Mouse (Mus musculus) gonadal fat pad, adult 2 months (tissue): ENCODE results near the gene Unc5a. TPM values are rescaled to one million over a fixed set of nuclear protein-coding genes. Genes with fewer than 3 reads are reported as not detected.

Experiments used
- DNase-seq: peaks from one replicate; pipeline ENCODE4 v3.0.0-alpha.2; 2012; ENCODE audit warnings: low read depth
- polyA plus RNA-seq: library from polyadenylated mRNA; depleted of rRNA; stranded (reverse); fragments of >200 nt; gene quantifications from 2 replicates; pipeline ENCODE4 v1.2.3, GENCODE M21; 2012

The Unc5a gene
- polyA plus RNA-seq, 1 experiment: 9.2 TPM

DNA sequence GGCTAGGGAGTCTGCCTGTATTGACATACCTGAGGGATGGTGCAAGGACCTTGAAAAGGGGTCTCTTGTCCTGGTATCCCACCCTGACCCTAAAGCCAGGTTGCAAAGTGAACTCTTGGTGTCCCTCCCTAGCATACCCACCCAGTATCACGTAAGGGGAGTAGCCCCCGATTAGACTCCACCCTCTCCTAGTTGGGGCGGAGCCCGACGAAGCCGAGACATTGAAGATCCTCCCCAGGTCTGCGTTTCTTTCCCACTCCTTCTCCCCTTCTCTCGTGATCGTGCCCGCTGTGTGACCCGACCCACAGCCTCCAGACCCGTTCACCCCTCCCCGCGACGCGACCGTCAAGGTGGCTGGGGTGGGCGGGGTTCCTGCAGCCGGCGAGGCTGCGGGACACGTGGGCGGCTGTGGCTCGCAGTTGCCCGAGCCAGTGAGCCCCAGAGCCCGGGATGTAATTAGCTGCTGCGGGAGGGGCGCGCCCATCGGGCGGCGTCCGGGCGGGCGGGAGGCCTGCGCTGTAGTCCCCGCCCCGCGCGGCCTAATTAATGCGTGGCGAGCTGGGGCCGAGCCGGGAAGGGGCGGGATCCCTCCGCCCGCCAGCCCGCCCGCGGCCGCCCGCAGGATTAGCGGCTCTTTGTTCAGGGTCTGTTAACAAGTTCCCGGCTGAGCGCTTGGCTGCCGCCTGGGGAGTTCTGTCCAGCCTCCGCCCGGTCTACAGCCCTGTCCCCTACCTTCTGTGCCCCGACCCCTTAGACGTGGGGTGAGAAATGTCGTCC lies 6.7 kb downstream of the Unc5a start:
- DNase-seq: no peak

GRCm38 (mm10) chr13:54957281-54957680 lies 8.1 kb downstream of the Unc5a start:
- DNase-seq: no peak

- no peak for DNase-seq
Observed at GRCm38 (mm10) chr13:54959059-54959701, 10.0 kb downstream of the Unc5a start.

- DNase-seq: no peak
Observed at GRCm38 (mm10) chr13:54959842-54960241, 10.6 kb downstream of the Unc5a start.

DNA sequence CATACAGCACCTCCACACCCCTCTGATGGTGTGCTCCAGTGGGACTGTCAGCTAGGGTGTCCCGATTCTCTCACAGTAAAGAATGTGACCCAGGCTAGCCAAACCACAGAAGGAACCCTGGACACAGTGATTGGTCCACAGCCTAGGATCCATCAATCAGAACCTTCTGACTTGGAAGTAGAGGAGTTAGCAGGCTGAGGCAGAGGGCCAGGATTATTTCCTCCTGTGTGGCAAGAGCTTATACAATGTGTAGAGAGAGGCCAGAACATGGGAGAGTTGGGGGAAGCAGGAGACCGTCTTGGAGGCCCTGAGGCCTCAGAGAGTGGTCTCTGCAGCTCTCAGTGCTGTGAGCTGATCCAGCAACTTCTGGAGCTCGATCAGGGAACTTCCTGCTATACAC lies 11.3 kb downstream of the Unc5a start:
- no peak for DNase-seq

GRCm38 (mm10) chr13:54965256-54965655 lies 16.0 kb downstream of the Unc5a start:
- DNase-seq: no peak

GRCm38 (mm10) chr13:54967501-54967900 lies 18.3 kb downstream of the Unc5a start:
- no peak for DNase-seq

DNA sequence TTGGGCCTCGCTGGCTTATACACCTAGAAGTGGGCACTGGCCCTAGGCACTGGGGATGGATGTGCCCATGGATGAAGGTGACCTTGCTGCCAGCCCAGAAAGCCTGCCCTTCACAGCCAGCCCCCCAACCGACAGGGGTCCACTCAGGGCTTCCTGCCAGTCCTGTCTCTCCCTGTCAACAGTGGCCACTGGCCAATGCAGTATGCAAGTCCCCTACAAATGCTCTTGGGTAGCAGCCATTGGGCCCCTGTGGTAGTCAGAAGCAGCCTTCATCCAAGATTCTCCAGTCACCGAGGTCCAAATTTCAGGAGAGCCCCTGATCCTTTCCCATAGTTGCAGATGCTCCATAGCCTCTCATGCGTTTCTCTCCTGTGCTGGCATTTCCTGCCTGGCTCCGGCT lies 19.4 kb downstream of the Unc5a start:
- DNase-seq: no peak

DNA sequence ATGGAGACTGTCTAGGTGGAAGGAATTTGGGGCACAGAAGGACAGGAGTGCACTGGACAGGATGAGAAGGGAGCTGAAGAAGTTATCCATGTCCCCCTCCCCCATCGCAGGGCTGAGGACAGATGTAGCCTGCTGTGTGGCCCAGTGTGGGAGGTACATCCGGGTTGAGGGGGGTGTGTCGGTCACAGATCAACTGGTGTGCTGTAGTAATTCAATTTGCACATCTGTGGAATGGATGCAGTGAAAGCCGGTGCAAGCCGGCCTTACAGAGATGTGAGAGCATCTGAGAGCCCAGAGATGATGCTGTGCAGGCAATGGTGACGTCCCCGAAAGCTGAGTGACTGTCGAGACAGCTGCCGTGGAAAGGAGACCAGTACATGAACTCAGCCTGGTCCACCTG lies 20.3 kb downstream of the Unc5a start:
- DNase-seq: no peak

DNA sequence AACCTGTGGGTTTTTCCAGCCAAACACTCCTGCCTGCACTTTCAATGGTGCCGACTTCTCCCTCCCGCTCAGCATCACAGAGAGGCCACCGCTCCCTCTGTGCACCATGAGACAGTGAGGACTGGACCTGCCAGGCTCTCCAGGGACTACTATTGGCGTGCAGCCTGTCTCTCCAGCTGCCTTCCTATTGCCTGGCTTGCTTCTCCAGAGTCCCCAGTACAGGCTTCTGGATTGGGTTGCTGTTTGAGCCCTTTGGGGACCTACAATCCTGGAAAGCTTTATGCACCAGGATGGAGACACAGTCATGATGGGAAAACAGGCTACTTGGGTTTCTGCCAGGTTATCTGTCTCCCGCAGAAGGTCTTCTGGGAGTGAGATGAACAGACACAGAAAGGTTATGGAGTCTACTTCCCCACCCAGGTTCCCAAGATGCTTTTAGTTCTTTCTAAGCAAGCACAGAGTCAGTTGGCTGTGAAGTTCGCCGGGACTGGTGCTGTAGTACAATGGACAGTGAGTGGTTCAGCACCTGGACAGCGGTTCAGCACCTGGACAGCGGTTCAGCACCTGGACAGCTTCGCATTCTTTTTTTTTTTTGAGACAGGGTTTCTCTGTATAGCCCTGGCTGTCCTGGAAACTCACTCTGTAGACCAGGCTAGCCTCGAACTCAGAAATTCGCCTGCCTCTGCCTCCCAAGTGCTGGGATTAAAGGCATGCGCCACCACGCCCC lies 21.5 kb downstream of the Unc5a start:
- no peak for DNase-seq

- DNase-seq: no peak
Observed at GRCm38 (mm10) chr13:54975546-54975945, 26.3 kb downstream of the Unc5a start.

DNA sequence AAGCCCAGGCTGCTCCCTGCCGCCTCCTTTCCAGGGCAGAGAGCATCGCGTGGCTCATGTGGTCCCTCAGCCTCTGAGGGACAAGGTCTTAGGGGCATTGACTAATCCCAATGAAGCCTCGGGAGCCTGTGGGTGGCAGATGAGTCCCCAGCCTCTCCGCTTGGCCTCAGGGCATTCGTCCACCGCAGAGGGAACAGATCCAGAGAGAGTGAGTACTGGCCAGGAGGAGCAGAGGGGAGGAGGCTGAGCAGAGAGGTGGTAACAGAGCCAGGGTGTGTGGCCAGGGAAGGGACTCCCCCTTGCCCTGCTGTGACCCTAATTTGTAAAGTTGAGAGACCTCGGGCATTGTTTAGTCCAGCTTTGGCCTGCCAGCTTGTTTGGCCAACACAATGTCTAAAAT lies 29.6 kb downstream of the Unc5a start:
- no peak for DNase-seq

- DNase-seq: no peak
Observed at GRCm38 (mm10) chr13:54980957-54981356, 31.7 kb downstream of the Unc5a start.

- no peak for DNase-seq
Observed at GRCm38 (mm10) chr13:54983001-54983400, 33.8 kb downstream of the Unc5a start.

DNA sequence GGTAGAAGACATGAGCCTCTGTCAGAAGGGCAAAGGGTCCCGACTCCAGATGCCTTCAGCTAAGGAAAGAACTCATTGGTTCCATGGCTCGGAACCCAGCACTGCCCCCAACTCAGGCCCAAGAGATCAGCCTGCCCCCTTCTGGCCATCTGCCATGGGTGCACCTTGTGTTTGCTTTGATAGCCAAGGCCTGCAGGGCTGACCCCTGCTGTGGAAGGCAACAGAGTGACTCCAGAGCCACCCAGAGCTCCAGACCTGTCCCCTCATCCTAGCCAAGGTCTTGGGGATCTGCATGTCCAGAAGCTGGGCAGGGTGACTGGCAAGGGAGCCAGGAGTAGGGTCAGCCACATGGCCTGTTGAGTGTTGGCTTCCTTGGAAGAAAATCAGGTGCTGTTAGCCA lies 34.4 kb downstream of the Unc5a start:
- DNase-seq: no peak

DNA sequence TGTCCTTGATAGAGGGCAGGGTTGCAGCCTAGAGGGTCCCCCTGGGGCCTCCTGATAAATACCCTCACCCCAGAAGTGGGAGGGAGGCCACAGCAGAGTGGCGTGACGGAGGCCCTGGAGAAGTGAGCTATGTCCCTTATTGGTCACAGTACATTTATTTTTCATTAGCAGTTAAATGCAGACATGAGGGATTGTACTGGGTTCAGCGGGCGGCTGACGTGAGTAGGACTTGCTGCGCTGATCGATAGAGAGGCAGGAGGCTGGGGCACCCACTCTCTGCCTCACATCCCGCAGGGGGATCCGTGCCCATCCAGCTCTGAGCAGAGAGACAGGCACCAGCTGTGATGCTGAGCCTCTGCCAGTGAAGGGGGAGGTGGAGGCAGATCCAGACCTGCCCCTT lies 38.2 kb downstream of the Unc5a start:
- no peak for DNase-seq

DNA sequence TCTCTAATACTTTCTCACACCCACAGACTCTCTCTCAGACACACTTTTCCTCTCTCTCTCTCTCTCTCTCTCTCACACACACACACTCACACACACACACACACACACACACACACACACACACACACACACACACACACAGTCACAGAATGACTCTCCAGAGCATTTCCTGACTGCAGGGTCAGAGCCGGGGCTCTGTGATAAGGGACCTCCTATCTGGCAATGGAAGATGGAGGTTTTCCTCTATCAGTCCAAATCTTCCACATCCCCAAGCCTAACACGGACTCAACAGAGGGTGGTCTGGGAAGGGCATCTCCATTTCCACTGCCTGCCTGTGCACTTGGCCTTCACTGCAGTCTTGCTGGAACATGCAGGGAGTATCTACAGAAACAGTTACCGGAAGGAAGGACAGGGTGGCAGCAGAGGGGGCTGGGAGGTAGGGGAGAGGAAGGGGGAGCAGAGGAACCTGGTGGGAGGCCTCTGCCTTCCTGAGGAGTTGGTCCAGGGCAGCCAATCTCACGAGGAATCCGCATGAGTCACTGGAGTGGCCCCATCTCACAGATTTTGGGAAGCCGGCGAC lies 39.1 kb downstream of the Unc5a start:
- no peak for DNase-seq

DNA sequence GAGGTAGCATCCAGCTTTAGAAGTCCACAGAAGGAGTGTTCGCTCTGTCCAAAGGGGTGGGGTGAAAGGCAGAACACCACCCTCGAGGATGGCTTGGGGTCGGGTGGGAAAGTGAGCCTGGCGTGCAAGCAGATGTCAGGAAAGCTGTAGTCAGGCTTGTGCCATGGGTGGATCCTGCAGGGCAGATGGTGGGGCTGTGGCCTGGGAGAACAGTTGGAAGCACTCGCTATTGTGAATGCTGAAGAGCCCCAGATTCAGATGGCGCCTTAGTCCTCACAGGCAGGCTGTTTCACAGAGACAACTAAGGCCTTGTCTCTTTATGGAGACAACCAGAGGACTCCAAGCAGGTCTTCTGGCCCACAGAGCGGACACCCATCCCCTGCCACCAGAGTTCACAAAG lies 43.0 kb downstream of the Unc5a start:
- no peak for DNase-seq

GRCm38 (mm10) chr13:54994576-54994975 lies 45.4 kb downstream of the Unc5a start:
- DNase-seq: no peak

DNA sequence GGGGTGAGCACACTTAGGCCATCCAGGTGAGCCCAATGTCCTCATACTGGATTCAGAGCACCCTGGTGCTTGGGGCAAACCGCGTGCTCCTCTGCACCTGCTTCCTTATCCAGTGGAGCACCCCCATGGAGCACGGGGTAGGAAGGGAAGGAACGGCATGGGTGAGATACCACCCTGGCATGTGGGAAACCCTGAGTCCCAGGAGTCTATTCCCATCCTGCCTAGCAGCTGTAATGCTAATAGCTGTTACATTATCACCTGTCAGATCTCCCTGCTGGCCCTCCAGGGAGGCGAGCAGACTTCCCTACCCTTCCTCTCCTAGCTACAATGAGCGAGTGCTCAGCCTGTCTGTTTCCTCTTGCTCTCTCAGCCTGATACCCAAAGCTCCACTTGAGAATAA lies 46.0 kb downstream of the Unc5a start:
- no peak for DNase-seq

- no peak for DNase-seq
Observed at GRCm38 (mm10) chr13:54997568-54997967, 48.4 kb downstream of the Unc5a start.

DNA sequence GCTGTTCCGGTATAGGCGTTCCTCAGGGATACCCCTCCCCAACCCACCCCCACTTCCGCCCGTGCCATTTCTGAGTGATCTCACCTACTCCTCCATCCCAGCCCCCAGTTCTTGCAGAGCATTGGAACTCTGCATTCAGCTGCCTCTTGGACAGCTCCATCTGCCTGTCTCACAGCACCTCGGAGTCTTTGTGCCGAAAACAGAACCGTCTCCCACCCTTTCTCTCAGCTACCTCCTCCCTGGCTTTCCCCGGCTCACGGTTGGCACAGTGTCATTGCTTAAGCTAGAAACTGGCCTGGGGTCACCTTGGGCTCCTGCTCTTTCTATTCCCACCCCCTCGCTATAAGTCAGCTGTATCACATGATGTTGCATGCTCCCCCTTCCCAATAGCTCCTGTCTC lies 51.2 kb downstream of the Unc5a start:
- DNase-seq: no peak

GRCm38 (mm10) chr13:55002090-55002489 lies 52.9 kb downstream of the Unc5a start:
- no peak for DNase-seq
